Mouse (Mus musculus) myocyte (in vitro differentiated cells): ENCODE measurements around the gene St6galnac3. TPM values are rescaled to one million over a fixed set of nuclear protein-coding genes. Genes with fewer than 3 reads are reported as not detected.

ENCODE experiments used
- H3K27me3 ChIP-seq: one replicate; pipeline ENCODE4 v1.6.1; 2011; ENCODE audit not compliant: control insufficient read depth, insufficient read depth, insufficient read length
- H3K36me3 ChIP-seq: one replicate; pipeline ENCODE4 v1.6.1; 2011; ENCODE audit not compliant: control insufficient read depth, insufficient read depth
- H3K4me2 ChIP-seq: one replicate; pipeline ENCODE4 v1.6.1; 2011; ENCODE audit warnings: low read depth, control low read depth
- H3K4me3 ChIP-seq: one replicate; pipeline ENCODE4 v1.5.1; 2011; ENCODE audit warnings: mild to moderate bottlenecking, control low read depth, moderate library complexity
- H3K79me2 ChIP-seq: one replicate; pipeline ENCODE4 v1.6.1; 2011; ENCODE audit not compliant: control insufficient read depth, insufficient read depth
- H3ac ChIP-seq: one replicate; pipeline ENCODE4 v1.6.1; 2011; ENCODE audit not compliant: control insufficient read depth, insufficient read length
- CEBPB ChIP-seq: IDR thresholded peaks from 2 replicates; pipeline ENCODE4 v1.6.1; 2011; ENCODE audit warnings: mild to moderate bottlenecking, moderate library complexity; ENCODE audit not compliant: poor library complexity, insufficient read depth, severe bottlenecking
- E2F4 ChIP-seq: IDR thresholded peaks from one replicate; pipeline ENCODE4 v1.6.1; 2011; ENCODE audit warnings: mild to moderate bottlenecking, control low read depth, moderate library complexity; ENCODE audit not compliant: insufficient read depth
- MAX ChIP-seq: IDR thresholded peaks from one replicate; pipeline ENCODE4 v1.6.1; 2011; ENCODE audit warnings: low read depth, mild to moderate bottlenecking, control low read depth
- MYOD1 ChIP-seq, 3 experiments: IDR thresholded peaks; one replicate each; pipeline ENCODE4 v1.6.1; 2011; ENCODE audit warnings: control low read depth in 2 of 3, low read depth in 2 of 3, mild to moderate bottlenecking in 2 of 3, moderate library complexity in 1 of 3; ENCODE audit not compliant: insufficient read length in 2 of 3, control insufficient read depth in 1 of 3
- MYOG ChIP-seq, 3 experiments: IDR thresholded peaks; one replicate each; pipeline ENCODE4 v1.6.1; 2011; ENCODE audit warnings: control low read depth in 2 of 3, low read depth in 2 of 3, mild to moderate bottlenecking in 2 of 3; ENCODE audit not compliant: insufficient read length in 2 of 3, control insufficient read depth in 1 of 3, insufficient read depth in 1 of 3
- POLR2A ChIP-seq: IDR thresholded peaks from one replicate; pipeline ENCODE4 v1.6.1; 2011; ENCODE audit warnings: low read depth, mild to moderate bottlenecking, control low read depth, moderate library complexity; ENCODE audit not compliant: insufficient read length
- POLR2AphosphoS2 ChIP-seq: IDR thresholded peaks from one replicate; pipeline ENCODE4 v1.6.1; 2011; ENCODE audit warnings: low read depth, control low read depth; ENCODE audit not compliant: insufficient read length
- REST ChIP-seq: IDR thresholded peaks from one replicate; pipeline ENCODE4 v1.6.1; 2011; ENCODE audit warnings: mild to moderate bottlenecking, control low read depth, moderate library complexity; ENCODE audit not compliant: insufficient read depth, insufficient read length
- SRF ChIP-seq: IDR thresholded peaks from one replicate; pipeline ENCODE4 v1.6.1; 2011; ENCODE audit warnings: low read depth; ENCODE audit not compliant: control insufficient read depth, insufficient read length
- TCF12 ChIP-seq: IDR thresholded peaks from one replicate; pipeline ENCODE4 v1.6.1; 2011; ENCODE audit warnings: mild to moderate bottlenecking, control low read depth; ENCODE audit not compliant: poor library complexity, insufficient read depth, severe bottlenecking
- TCF3 ChIP-seq: IDR thresholded peaks from one replicate; pipeline ENCODE4 v1.6.1; 2011; ENCODE audit warnings: low read depth, control low read depth; ENCODE audit not compliant: insufficient read length
- USF1 ChIP-seq: IDR thresholded peaks from one replicate; pipeline ENCODE4 v1.6.1; 2011; ENCODE audit warnings: low read depth, mild to moderate bottlenecking, control low read depth, moderate library complexity
- polyA plus RNA-seq: library from polyadenylated mRNA; unstranded; fragments of >200 nt; fragmentation: generic; extraction: Trizol; gene quantifications from one replicate; pipeline ENCODE4 v1.2.1, GENCODE M21; 2012; ENCODE audit warnings: missing spikeins

The St6galnac3 gene
- polyA plus RNA-seq, 1 experiment = not detected

GRCm38 (mm10) chr3:153193025-153193424 lies 531.9 kb downstream of the St6galnac3 start:
- Histone ChIP-seq H3K4me3 (no peak overlapping the region), H3K27me3 (no peaks in the 10 kb centered on the region), H3ac (no peak overlapping the region), H3K36me3 (no peaks in the 10 kb centered on the region), H3K79me2 (no peaks in the 10 kb centered on the region), H3K4me2 (no peak overlapping the region)
- TF ChIP-seq MYOD1 (IDR thresholded peaks at IDR 0.05; ENCODE audit: control insufficient read depth in 1 of 3, insufficient read length in 2 of 3, low read depth in 2 of 3) (no peak), SRF (no peak), TCF12 (no peak)

GRCm38 (mm10) chr3:153190742-153191141 lies 534.2 kb downstream of the St6galnac3 start:
- no peak overlapping the region for H3K4me3 ChIP-seq
- H3K36me3 ChIP-seq = no peaks in the 10 kb centered on the region
- TF ChIP-seq MAX (no peak), MYOD1 (IDR thresholded peaks at IDR 0.05; ENCODE audit: control insufficient read depth in 1 of 3, insufficient read length in 2 of 3, low read depth in 2 of 3) (no peak), TCF3 (no peak), POLR2AphosphoS2 (no peak), TCF12 (no peak), E2F4 (no peak), CEBPB (no peak), POLR2A (no peak), SRF (no peak), MYOG (IDR thresholded peaks at IDR 0.05; ENCODE audit: control insufficient read depth in 1 of 3, insufficient read depth in 1 of 3, insufficient read length in 2 of 3, low read depth in 2 of 3) (no peak), REST (no peak), USF1 (no peak)
- no peaks in the 10 kb centered on the region for H3K27me3 ChIP-seq
- no peak overlapping the region for H3K4me2 ChIP-seq
- H3K79me2 ChIP-seq = no peaks in the 10 kb centered on the region
- no peak overlapping the region for H3ac ChIP-seq

- no peaks in the 10 kb centered on the region for H3K79me2 ChIP-seq
- H3K36me3 ChIP-seq = no peaks in the 10 kb centered on the region
- H3K27me3 ChIP-seq = no peaks in the 10 kb centered on the region
- no peak for TF ChIP-seq TCF3
- TF ChIP-seq SRF = no peak
- TF ChIP-seq MYOG (IDR thresholded peaks at IDR 0.05; ENCODE audit: control insufficient read depth in 1 of 3, insufficient read depth in 1 of 3, insufficient read length in 2 of 3, low read depth in 2 of 3) = no peak
- no peak for TF ChIP-seq MAX
- no peak for TF ChIP-seq E2F4
- TF ChIP-seq POLR2AphosphoS2 = no peak
- TF ChIP-seq CEBPB = no peak
- TF ChIP-seq MYOD1 (IDR thresholded peaks at IDR 0.05; ENCODE audit: control insufficient read depth in 1 of 3, insufficient read length in 2 of 3, low read depth in 2 of 3) = no peak
- TF ChIP-seq REST = no peak
- TF ChIP-seq USF1 = no peak
- no peak for TF ChIP-seq POLR2A
- no peak for TF ChIP-seq TCF12
- H3K4me2 ChIP-seq = no peak overlapping the region
- no peak overlapping the region for H3K4me3 ChIP-seq
- no peak overlapping the region for H3ac ChIP-seq
Observed at GRCm38 (mm10) chr3:153189685-153190467, 535.1 kb downstream of the St6galnac3 start.

GRCm38 (mm10) chr3:153188224-153188623 lies 536.8 kb downstream of the St6galnac3 start:
- no peak for TF ChIP-seq TCF3
- no peak for TF ChIP-seq TCF12
- TF ChIP-seq MYOD1 (IDR thresholded peaks at IDR 0.05; ENCODE audit: control insufficient read depth in 1 of 3, insufficient read length in 2 of 3, low read depth in 2 of 3) = no peak
- no peak for TF ChIP-seq E2F4
- TF ChIP-seq POLR2A = no peak
- no peak for TF ChIP-seq MYOG (IDR thresholded peaks at IDR 0.05; ENCODE audit: control insufficient read depth in 1 of 3, insufficient read depth in 1 of 3, insufficient read length in 2 of 3, low read depth in 2 of 3)
- no peak for TF ChIP-seq MAX
- no peak for TF ChIP-seq SRF
- TF ChIP-seq CEBPB = no peak
- no peak for TF ChIP-seq REST
- no peak for TF ChIP-seq POLR2AphosphoS2
- TF ChIP-seq USF1 = no peak
- Histone ChIP-seq H3K36me3 (no peaks in the 10 kb centered on the region), H3K79me2 (no peaks in the 10 kb centered on the region), H3ac (no peak overlapping the region), H3K4me3 (no peak overlapping the region), H3K4me2 (no peak overlapping the region), H3K27me3 (no peaks in the 10 kb centered on the region)
